Mouse (Mus musculus): ENCODE measurements around the gene S100pbp.

DNA sequence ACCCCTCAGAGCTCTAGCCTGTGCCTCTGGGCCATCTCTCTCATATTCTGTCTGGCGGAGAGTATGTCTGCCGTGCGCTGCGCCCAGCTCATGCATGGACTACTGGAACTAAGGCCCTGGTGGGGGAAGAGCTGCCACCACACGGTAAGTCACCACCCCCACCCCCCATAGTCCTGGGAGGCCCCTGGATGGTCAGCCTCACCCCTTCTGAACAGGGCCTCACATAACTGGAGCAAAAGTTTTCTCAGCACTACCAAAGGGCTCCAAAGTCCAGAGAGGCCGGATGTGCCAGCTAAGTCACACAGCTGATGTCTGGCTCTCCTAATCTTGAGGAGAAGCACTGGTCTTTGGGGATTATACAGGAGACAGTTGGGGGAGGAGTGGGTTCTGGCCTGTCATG, 78.7 kb downstream of the S100pbp start:
- TF ChIP-seq FLI1 (IDR thresholded peaks at IDR 0.05; ENCODE audit: low read length): no peak
- no peak for TF ChIP-seq GATA1 (IDR thresholded peaks at IDR 0.05; ENCODE audit: borderline replicate concordance, low read length)

All from megakaryocyte, embryonic 14.5 days (primary cell).